Mouse (Mus musculus) megakaryocyte progenitor cell, adult 5-6 weeks (primary cell): ENCODE results near the gene Wwc2. TPM values are rescaled to one million over a fixed set of nuclear protein-coding genes. Genes with fewer than 3 reads are reported as not detected.

Source experiments
- ATAC-seq: replicated peaks from 2 replicates; pipeline ENCODE4 v1.8.0; 2016; ENCODE audit warnings: mild to moderate bottlenecking, moderate TSS enrichment, inconsistent platforms; ENCODE audit not compliant: poor library complexity
- total RNA-seq, 2 experiments: library from RNA; stranded (forward) in 1 of 2; stranded (reverse) in 1 of 2; fragments of 157-497, 149-512 nt in 1 of 2; fragments of 200-1000 nt in 1 of 2; gene quantifications; 2 replicates each; pipeline versions ENCODE4 v1.2.3 to v1.2.4; 2015 to 2017

The Wwc2 gene
- total RNA-seq, 2 experiments from 2014 or later = 5.2 to 6.3 TPM

GRCm38 (mm10) chr8:47941028-47941427 lies 49.7 kb downstream of the Wwc2 start:
- peak; percentile 36; the same call in 1 of the 2 replicates for ATAC-seq

- peak; percentile 22; the same call in 1 of the 2 replicates for ATAC-seq
Observed at GRCm38 (mm10) chr8:47939933-47940870, 50.5 kb downstream of the Wwc2 start.

- ATAC-seq = no peak
Observed at GRCm38 (mm10) chr8:47939217-47939616, 51.5 kb downstream of the Wwc2 start.

GRCm38 (mm10) chr8:47936386-47936785 lies 54.3 kb downstream of the Wwc2 start:
- no peak for ATAC-seq

GRCm38 (mm10) chr8:47935461-47935860 lies 55.3 kb downstream of the Wwc2 start:
- ATAC-seq = no peak

GRCm38 (mm10) chr8:47933087-47933486 lies 57.6 kb downstream of the Wwc2 start:
- ATAC-seq = no peak

GRCm38 (mm10) chr8:47932028-47932790 lies 58.5 kb downstream of the Wwc2 start:
- ATAC-seq = no peak

GRCm38 (mm10) chr8:47931371-47931770 lies 59.4 kb downstream of the Wwc2 start:
- ATAC-seq = no peak

- no peak for ATAC-seq
Observed at GRCm38 (mm10) chr8:47929615-47930014, 61.1 kb downstream of the Wwc2 start.

- ATAC-seq = no peak; the same call in 1 of the 2 replicates
Observed at GRCm38 (mm10) chr8:47928604-47929185, 62.0 kb downstream of the Wwc2 start.

GRCm38 (mm10) chr8:47924921-47925320 lies 65.8 kb downstream of the Wwc2 start:
- no peak for ATAC-seq

GRCm38 (mm10) chr8:47922816-47923215 lies 67.9 kb downstream of the Wwc2 start:
- ATAC-seq = peak; percentile 56

- ATAC-seq = peak; percentile 10; the same call in 1 of the 2 replicates
Observed at GRCm38 (mm10) chr8:47922011-47922410, 68.7 kb downstream of the Wwc2 start.

- no peak for ATAC-seq
Observed at GRCm38 (mm10) chr8:47920575-47921144, 70.1 kb downstream of the Wwc2 start.

- peak; percentile 85 for ATAC-seq
Observed at GRCm38 (mm10) chr8:47917060-47918035, 73.4 kb downstream of the Wwc2 start.

- no peak for ATAC-seq
Observed at GRCm38 (mm10) chr8:47915521-47915920, 75.2 kb downstream of the Wwc2 start.

- no peak for ATAC-seq
Observed at GRCm38 (mm10) chr8:47914946-47915345, 75.8 kb downstream of the Wwc2 start.

GRCm38 (mm10) chr8:47914161-47914560 lies 76.6 kb downstream of the Wwc2 start:
- no peak for ATAC-seq

GRCm38 (mm10) chr8:47913621-47914020 lies 77.1 kb downstream of the Wwc2 start:
- ATAC-seq = no peak

GRCm38 (mm10) chr8:47909681-47910080 lies 81.0 kb downstream of the Wwc2 start:
- no peak for ATAC-seq
